Mouse (Mus musculus) WW6 (cell line): ENCODE data around the gene Rps27l.

Experiments used
- DNase-seq: peaks from one replicate; pipeline ENCODE4 v3.0.0-alpha.2; 2013; ENCODE audit warnings: low read depth, low spot score

The Rps27l gene

GRCm38 (mm10) chr9:66919981-66920380, 25.9 kb upstream of the Rps27l start:
- no peak for DNase-seq

DNA sequence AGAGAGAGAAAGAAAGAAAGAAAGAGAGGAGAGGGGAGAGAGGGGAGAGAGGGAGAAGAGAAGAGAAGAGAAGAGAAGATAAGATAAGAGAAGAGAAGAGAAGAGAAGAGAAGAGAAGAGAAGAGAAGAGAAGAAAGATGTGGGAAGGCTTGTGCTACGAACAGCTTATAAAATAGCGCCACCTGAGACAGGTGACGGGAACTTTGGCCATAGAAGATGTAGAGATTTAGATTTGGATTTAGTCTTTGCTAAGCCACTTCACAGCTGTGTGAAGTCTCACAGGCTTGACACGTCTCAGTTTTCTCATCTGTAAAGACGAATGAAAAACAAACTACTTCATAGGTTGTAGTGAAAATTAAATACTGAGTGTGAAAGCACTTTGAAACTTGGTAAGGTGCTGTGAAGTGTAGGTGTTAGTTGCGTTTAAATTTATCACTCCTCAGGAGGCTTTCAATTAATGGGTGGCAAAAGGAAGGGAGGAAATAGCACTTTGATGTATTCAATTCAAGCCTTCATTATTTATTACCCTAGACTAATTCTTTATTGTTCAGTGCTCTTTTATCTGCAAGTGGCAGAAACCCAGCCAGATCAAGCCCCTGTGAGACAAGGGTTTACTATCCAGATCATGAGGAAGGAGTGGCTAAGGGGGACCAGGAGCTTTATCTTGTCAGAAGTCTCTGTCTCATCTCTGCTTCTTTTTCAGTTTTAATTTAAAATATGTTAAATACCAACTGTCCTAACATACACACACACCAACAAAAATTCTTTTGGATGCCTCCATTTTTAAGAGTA, 25.2 kb upstream of the Rps27l start:
- DNase-seq: no peak

- no peak for DNase-seq
These were observed 23.8 kb upstream of the Rps27l start for GRCm38 (mm10) chr9:66922076-66922475.

DNA sequence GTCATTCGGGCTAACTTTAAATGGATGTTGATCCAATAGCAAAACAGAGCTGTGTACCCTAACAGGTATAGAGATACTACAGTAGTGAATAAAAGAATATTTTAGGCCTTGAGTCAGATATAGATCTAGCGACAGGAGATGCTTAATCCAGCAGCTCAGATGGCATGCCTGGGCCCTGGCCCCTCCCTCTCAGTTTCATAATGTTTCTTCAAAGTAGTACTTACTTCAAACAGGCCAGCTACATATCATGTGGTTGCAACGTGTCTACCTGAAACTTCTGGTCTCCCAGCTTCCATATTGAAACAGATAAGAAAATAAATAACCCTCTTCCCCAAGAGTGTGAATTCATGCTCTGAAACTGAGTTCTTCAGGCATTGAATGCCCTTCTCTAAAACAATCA, 20.0 kb upstream of the Rps27l start:
- DNase-seq: no peak

DNA sequence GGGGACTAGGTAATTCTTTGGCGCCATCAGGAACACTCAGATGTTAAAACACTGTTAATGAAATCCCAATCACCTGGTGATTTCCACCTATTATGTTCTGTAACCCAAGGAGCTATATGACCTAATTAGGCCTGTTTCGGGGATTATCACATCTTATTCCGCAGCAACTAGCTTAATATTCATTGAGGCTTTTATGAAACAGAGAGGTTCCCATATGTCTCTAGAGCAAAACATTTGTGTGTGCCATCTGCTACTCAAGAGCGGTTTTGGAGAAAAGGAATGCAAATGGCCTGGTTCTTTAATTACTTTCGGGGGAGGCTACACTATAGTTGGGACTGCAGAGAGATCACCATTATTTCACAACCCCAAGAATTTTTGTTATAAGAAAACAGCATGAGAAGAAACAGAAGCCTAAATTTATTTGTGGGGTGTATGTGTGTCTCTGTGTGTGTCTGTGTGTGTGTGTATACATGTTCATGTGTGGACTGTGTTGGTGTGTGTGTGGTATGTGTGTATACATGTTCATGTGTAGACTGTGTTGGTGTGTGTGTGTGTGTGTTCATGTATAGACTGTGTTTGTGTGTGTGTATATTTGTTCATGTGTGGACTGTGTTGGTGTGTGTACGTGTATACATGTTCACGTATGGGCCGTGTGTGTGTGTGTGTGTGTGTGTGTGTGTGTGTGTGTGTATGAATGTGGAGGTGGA, 18.0 kb upstream of the Rps27l start:
- DNase-seq: no peak

DNA sequence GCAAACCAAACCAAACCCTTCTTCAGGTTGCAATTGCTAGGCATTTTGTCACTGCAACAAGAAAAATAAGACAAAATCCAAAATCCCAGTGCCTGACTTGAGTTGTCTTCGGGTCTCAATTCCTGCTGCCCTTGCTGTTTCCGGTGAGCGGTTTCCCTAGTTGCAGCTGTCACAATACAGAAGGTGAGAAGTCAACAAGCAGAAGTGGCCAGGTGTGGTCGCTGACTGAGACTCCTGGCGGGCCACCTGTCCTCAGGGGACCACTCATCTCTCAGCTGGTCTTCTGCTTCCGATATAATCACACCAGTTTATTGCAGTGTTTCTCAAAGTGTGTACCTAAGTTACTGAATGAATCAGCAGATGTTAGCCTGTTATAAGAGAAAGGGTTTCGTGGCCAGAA, 15.5 kb upstream of the Rps27l start:
- DNase-seq: no peak

- no peak for DNase-seq
These were observed 11.7 kb upstream of the Rps27l start for GRCm38 (mm10) chr9:66933869-66934808.

GRCm38 (mm10) chr9:66937507-66937906, 8.4 kb upstream of the Rps27l start:
- DNase-seq: no peak

DNA sequence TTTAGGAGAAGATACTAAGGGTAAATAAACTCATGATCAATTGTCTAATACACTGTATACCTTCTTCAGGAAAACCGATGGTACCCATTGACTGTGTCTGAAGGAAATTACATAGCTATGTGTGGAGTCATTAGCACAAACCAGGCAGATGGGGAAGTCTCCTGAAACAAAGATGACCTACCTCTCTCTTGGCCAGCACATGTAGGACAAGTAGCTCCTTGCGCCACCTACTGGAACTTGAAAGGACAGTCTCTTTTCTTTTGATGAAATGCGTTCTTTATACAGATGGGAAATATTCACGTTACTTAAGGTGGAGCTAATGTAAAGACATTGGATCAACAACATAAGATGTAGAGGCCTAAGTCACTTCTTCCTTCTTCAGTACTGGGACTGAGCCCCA, 7.0 kb upstream of the Rps27l start:
- peak; percentile 26 for DNase-seq

DNA sequence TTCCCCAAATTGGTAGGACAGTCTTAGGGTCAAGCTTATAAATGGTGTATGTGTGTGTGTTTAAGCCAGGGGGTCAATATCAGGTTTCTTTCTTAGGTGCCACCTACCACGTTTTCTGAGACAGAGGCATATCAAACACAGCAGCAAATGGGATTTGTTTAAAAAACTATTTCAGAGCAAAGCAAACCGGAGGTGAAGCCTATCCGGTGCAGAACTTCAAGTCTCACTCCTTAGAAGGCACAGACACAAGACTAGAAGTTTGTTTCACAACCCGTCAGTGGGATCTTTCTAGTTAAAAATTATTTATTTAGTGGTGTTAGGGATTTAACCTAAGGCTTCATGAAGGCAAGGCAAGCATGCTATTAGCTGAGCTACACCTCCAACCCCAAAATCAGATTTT, 725 bp upstream of the Rps27l start:
- no peak for DNase-seq

- DNase-seq: no peak
These were observed 2.6 kb downstream of the Rps27l start for GRCm38 (mm10) chr9:66948536-66948935.

GRCm38 (mm10) chr9:66952321-66952720, 6.4 kb downstream of the Rps27l start:
- no peak for DNase-seq

GRCm38 (mm10) chr9:66952886-66953285, 7.0 kb downstream of the Rps27l start:
- no peak for DNase-seq

GRCm38 (mm10) chr9:66957451-66957850, 11.6 kb downstream of the Rps27l start:
- no peak for DNase-seq

DNA sequence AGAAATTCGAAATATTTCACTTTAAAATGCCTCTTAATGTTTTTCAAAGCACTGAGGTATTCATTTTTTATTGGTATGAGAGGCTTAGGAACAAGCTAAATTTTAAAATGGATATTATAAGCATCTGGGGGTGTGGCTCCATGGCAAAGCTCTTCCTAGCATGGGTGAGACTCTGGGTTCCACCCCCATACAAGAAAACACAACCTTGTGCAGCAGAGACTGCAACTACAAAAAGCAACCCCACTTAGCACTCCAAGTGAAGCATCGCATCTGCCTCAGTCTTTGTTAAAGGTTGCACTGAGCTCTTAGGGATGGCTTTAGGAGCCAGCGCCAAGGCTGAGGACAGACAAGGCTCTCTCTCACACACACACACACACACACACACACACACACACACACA, 15.6 kb downstream of the Rps27l start:
- no peak for DNase-seq

- no peak for DNase-seq
These were observed 21.6 kb downstream of the Rps27l start for GRCm38 (mm10) chr9:66967492-66967891.

GRCm38 (mm10) chr9:66971116-66971515, 25.2 kb downstream of the Rps27l start:
- no peak for DNase-seq

- peak; percentile 70 for DNase-seq
These were observed 28.9 kb downstream of the Rps27l start for GRCm38 (mm10) chr9:66974721-66975225.

DNA sequence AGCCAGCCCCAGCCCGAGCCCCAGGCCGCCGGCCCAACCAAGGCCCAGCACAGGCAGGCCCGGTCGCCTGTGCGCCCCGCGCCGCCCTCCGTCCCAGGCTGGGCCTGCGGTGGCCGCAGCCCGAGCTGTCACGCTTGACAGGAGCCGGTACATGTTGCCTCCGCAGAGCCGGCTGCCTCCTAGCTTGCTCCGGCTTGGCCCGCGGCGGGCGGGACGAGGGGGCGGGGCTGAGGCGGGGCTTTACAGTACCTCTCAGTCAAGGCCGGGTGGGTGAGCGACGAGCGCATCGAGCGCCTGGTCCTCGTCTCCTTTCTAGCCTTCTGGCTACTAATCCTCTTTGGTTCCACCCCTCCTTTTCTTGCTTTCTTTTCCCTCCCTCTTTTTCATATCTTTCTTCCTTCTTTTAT, 29.4 kb downstream of the Rps27l start, which contains the start of gene Lactb:
Lactb (minus strand) TSS at position 246 of the 407 bp plus-strand sequence.
- peak; percentile 50 for DNase-seq

- DNase-seq: no peak
These were observed 31.2 kb downstream of the Rps27l start for GRCm38 (mm10) chr9:66977121-66977520.

- DNase-seq: no peak
These were observed 32.1 kb downstream of the Rps27l start for GRCm38 (mm10) chr9:66977982-66978381.

- DNase-seq: no peak
These were observed 32.6 kb downstream of the Rps27l start for GRCm38 (mm10) chr9:66978468-66978867.
